Mouse (Mus musculus): ENCODE measurements at regions not wholly inside any gene's neighbourhood (a gene's known extent, or its start where the extent isn't known, plus 50 kb on each side); places are given as distances from the start of the nearest gene placed in this dataset.

GRCm38 (mm10) chr15:61345101-61345500 is 422.3 kb upstream of the A1bg start:
- Histone ChIP-seq H3K79me2 (ENCODE audit: control insufficient read depth, insufficient read depth) (no peaks in the 10 kb centered on the region), H3K36me3 (ENCODE audit: control insufficient read depth, insufficient read depth) (no peaks in the 10 kb centered on the region), H3K4me3 (no peak overlapping the region), H3K4me2 (ENCODE audit: low read depth) (no peak overlapping the region), H3K27me3 (ENCODE audit: control insufficient read depth, insufficient read depth, insufficient read length) (no peaks in the 10 kb centered on the region), H3ac (ENCODE audit: control insufficient read depth, insufficient read length) (no peak overlapping the region)
- no peak for TF ChIP-seq REST (IDR thresholded peaks at IDR 0.05; ENCODE audit: insufficient read depth, insufficient read length)
- no peak for TF ChIP-seq TCF12 (IDR thresholded peaks at IDR 0.05; ENCODE audit: insufficient read depth, poor library complexity, severe bottlenecking)
- TF ChIP-seq POLR2A (IDR thresholded peaks at IDR 0.05; ENCODE audit: insufficient read length, low read depth) = no peak
- no peak for TF ChIP-seq POLR2AphosphoS2 (IDR thresholded peaks at IDR 0.05; ENCODE audit: insufficient read length, low read depth)
- no peak for TF ChIP-seq E2F4 (IDR thresholded peaks at IDR 0.05; ENCODE audit: insufficient read depth)

GRCm38 (mm10) chr15:61342618-61343017 is 419.8 kb upstream of the A1bg start:
- H3ac ChIP-seq (ENCODE audit: control insufficient read depth, insufficient read length) = no peak overlapping the region
- TF ChIP-seq SRF (IDR thresholded peaks at IDR 0.05; ENCODE audit: control insufficient read depth, insufficient read length, low read depth) = no peak
- TF ChIP-seq MAX (IDR thresholded peaks at IDR 0.05; ENCODE audit: low read depth) = no peak
- TF ChIP-seq USF1 (IDR thresholded peaks at IDR 0.05; ENCODE audit: low read depth) = no peak
- no peak for TF ChIP-seq MYOD1 (IDR thresholded peaks at IDR 0.05; ENCODE audit: control insufficient read depth in 1 of 3, insufficient read length in 2 of 3, low read depth in 2 of 3)
- TF ChIP-seq POLR2A (IDR thresholded peaks at IDR 0.05; ENCODE audit: insufficient read length, low read depth) = no peak
- no peak for TF ChIP-seq CEBPB (IDR thresholded peaks at IDR 0.05; ENCODE audit: insufficient read depth, poor library complexity, severe bottlenecking)
- no peak for TF ChIP-seq REST (IDR thresholded peaks at IDR 0.05; ENCODE audit: insufficient read depth, insufficient read length)
- TF ChIP-seq TCF12 (IDR thresholded peaks at IDR 0.05; ENCODE audit: insufficient read depth, poor library complexity, severe bottlenecking) = no peak
- TF ChIP-seq POLR2AphosphoS2 (IDR thresholded peaks at IDR 0.05; ENCODE audit: insufficient read length, low read depth) = no peak
- no peak for TF ChIP-seq TCF3 (IDR thresholded peaks at IDR 0.05; ENCODE audit: insufficient read length, low read depth)
- TF ChIP-seq MYOG (IDR thresholded peaks at IDR 0.05; ENCODE audit: control insufficient read depth in 1 of 3, insufficient read depth in 1 of 3, insufficient read length in 2 of 3, low read depth in 2 of 3) = no peak
- no peak for TF ChIP-seq E2F4 (IDR thresholded peaks at IDR 0.05; ENCODE audit: insufficient read depth)
- H3K79me2 ChIP-seq (ENCODE audit: control insufficient read depth, insufficient read depth) = no peaks in the 10 kb centered on the region
- H3K27me3 ChIP-seq (ENCODE audit: control insufficient read depth, insufficient read depth, insufficient read length) = no peaks in the 10 kb centered on the region
- H3K4me3 ChIP-seq = no peak overlapping the region
- H3K36me3 ChIP-seq (ENCODE audit: control insufficient read depth, insufficient read depth) = no peaks in the 10 kb centered on the region
- H3K4me2 ChIP-seq (ENCODE audit: low read depth) = no peak overlapping the region

GRCm38 (mm10) chr15:61327925-61328324 is 405.1 kb upstream of the A1bg start:
- H3K4me3 ChIP-seq = no peak overlapping the region
- H3K4me2 ChIP-seq (ENCODE audit: low read depth) = no peak overlapping the region
- no peaks in the 10 kb centered on the region for H3K79me2 ChIP-seq (ENCODE audit: control insufficient read depth, insufficient read depth)
- H3K36me3 ChIP-seq (ENCODE audit: control insufficient read depth, insufficient read depth) = no peaks in the 10 kb centered on the region
- TF ChIP-seq REST (IDR thresholded peaks at IDR 0.05; ENCODE audit: insufficient read depth, insufficient read length) = no peak
- peak; percentile 58 to 95 (median 85) for TF ChIP-seq MYOD1 (IDR thresholded peaks at IDR 0.05; ENCODE audit: control insufficient read depth in 1 of 3, insufficient read length in 2 of 3, low read depth in 2 of 3)
- no peak for TF ChIP-seq POLR2A (IDR thresholded peaks at IDR 0.05; ENCODE audit: insufficient read length, low read depth)
- no peak for TF ChIP-seq MAX (IDR thresholded peaks at IDR 0.05; ENCODE audit: low read depth)
- TF ChIP-seq TCF12 (IDR thresholded peaks at IDR 0.05; ENCODE audit: insufficient read depth, poor library complexity, severe bottlenecking) = peak; percentile 76
- peak in 2 of 3 experiments; percentile 58 to 92 for TF ChIP-seq MYOG (IDR thresholded peaks at IDR 0.05; ENCODE audit: control insufficient read depth in 1 of 3, insufficient read depth in 1 of 3, insufficient read length in 2 of 3, low read depth in 2 of 3)
- H3K27me3 ChIP-seq (ENCODE audit: control insufficient read depth, insufficient read depth, insufficient read length) = no peaks in the 10 kb centered on the region
- no peak overlapping the region for H3ac ChIP-seq (ENCODE audit: control insufficient read depth, insufficient read length)

- Histone ChIP-seq H3K4me2 (ENCODE audit: low read depth) (no peak overlapping the region), H3ac (ENCODE audit: control insufficient read depth, insufficient read length) (no peak overlapping the region), H3K4me3 (no peak overlapping the region), H3K36me3 (ENCODE audit: control insufficient read depth, insufficient read depth) (no peaks in the 10 kb centered on the region), H3K27me3 (ENCODE audit: control insufficient read depth, insufficient read depth, insufficient read length) (no peaks in the 10 kb centered on the region), H3K79me2 (ENCODE audit: control insufficient read depth, insufficient read depth) (no peaks in the 10 kb centered on the region)
- TF ChIP-seq TCF12 (IDR thresholded peaks at IDR 0.05; ENCODE audit: insufficient read depth, poor library complexity, severe bottlenecking) (no peak), USF1 (IDR thresholded peaks at IDR 0.05; ENCODE audit: low read depth) (peak; percentile 88), POLR2A (IDR thresholded peaks at IDR 0.05; ENCODE audit: insufficient read length, low read depth) (no peak), REST (IDR thresholded peaks at IDR 0.05; ENCODE audit: insufficient read depth, insufficient read length) (no peak), MYOG (IDR thresholded peaks at IDR 0.05; ENCODE audit: control insufficient read depth in 1 of 3, insufficient read depth in 1 of 3, insufficient read length in 2 of 3, low read depth in 2 of 3) (no peak), E2F4 (IDR thresholded peaks at IDR 0.05; ENCODE audit: insufficient read depth) (no peak), MAX (IDR thresholded peaks at IDR 0.05; ENCODE audit: low read depth) (no peak), CEBPB (IDR thresholded peaks at IDR 0.05; ENCODE audit: insufficient read depth, poor library complexity, severe bottlenecking) (no peak)
Observed at GRCm38 (mm10) chr15:61322243-61322642, 399.4 kb upstream of the A1bg start.

GRCm38 (mm10) chr15:61309452-61310165 is 386.8 kb upstream of the A1bg start:
- H3ac ChIP-seq (ENCODE audit: control insufficient read depth, insufficient read length) = no peak overlapping the region
- H3K27me3 ChIP-seq (ENCODE audit: control insufficient read depth, insufficient read depth, insufficient read length) = no peaks in the 10 kb centered on the region
- TF ChIP-seq CEBPB (IDR thresholded peaks at IDR 0.05; ENCODE audit: insufficient read depth, poor library complexity, severe bottlenecking) (peak; percentile 65; the same call in 1 of the 2 replicates), MAX (IDR thresholded peaks at IDR 0.05; ENCODE audit: low read depth) (no peak), TCF12 (IDR thresholded peaks at IDR 0.05; ENCODE audit: insufficient read depth, poor library complexity, severe bottlenecking) (no peak)
- no peaks in the 10 kb centered on the region for H3K36me3 ChIP-seq (ENCODE audit: control insufficient read depth, insufficient read depth)
- H3K79me2 ChIP-seq (ENCODE audit: control insufficient read depth, insufficient read depth) = no peaks in the 10 kb centered on the region
- no peak overlapping the region for H3K4me3 ChIP-seq
- H3K4me2 ChIP-seq (ENCODE audit: low read depth) = peak overlapping the region; percentile 8

All from myocyte (in vitro differentiated cells).